Mouse (Mus musculus) lung, postnatal 0 days (tissue): ENCODE measurements around the gene Nkx3-2.

Source experiments
- CTCF ChIP-seq: IDR thresholded peaks from 2 replicates; pipeline ENCODE4 v1.5.1; 2016; ENCODE audit warnings: antibody characterized with exemption, mild to moderate bottlenecking
- EP300 ChIP-seq: IDR thresholded peaks from 2 replicates; pipeline ENCODE4 v1.6.1; 2016; ENCODE audit warnings: antibody characterized with exemption, mild to moderate bottlenecking, control low read depth

DNA sequence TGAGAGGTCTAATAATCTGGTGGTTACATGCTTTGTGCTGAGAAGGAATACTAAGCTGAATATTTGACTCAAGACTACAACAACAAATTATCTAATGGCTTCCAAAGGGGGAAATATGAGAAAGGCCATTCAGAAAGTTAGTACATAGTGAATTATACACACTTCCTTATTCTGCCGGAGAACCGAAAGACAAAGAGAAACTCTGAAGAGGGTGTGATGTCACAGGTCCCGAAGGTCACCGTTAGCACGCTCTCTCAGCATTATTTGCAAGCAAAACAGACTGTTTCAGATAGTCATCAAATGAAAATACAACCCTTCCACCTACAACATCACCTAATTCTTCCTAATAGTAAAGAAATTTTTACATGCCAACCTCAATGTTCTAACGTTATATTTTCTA lies 25.5 kb downstream of the Nkx3-2 start:
- no peak for TF ChIP-seq EP300
- no peak for TF ChIP-seq CTCF
